Mouse (Mus musculus): ENCODE data around the gene Gspt1. TPM values are rescaled to one million over a fixed set of nuclear protein-coding genes. Genes with fewer than 3 reads are reported as not detected.

The Gspt1 gene
- total RNA-seq, 2 experiments from 2014 or later = 97.8 to 103 TPM

DNA sequence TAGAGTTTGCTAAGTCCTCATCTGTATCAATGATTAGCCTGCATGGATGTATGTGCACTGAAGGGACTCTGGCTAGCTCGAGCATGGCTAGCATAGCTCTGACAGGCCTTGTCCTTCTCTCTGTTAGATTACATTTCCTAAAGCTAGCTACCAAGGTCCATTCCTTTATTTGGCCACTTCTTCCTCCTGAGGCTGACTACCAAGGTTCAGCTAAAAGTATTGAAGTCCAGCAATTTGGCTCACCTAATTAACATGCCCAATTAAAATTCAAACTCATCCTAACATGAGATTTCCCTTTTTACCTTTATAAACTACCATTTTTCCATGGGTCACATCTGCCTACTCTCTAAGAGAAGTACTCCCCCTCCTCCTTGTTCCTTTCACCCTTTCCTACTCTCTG, 11.7 kb downstream of the Gspt1 start:
- DNase-seq (ENCODE audit: extremely low spot score in 1 of 2, low spot score in 2 of 2) = no peak
- intact Hi-C loops (cut with DNase I) = no loop called here

DNA sequence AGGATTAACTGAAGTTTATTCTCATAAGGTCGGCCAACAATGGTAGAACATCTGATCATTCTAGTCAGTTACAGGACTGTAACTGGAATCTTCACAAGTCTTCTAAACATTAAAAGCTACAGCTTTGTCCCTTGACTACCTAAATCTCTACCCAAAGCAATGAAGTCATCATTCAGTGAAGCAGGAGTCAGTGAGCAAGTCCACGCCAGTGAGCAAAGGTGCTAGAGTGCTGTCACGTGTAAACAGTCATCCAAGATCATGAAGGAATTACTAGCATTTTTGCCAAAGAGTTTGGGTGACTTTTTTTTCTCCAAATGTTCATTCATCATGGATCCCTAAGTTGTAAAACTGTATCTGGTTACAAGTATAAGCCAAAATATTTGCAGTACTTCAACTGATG, 36.3 kb downstream of the Gspt1 start:
- no peak for DNase-seq (ENCODE audit: extremely low spot score in 1 of 2, low spot score in 2 of 2)
- intact Hi-C loops (cut with DNase I) = no loop called here

DNA sequence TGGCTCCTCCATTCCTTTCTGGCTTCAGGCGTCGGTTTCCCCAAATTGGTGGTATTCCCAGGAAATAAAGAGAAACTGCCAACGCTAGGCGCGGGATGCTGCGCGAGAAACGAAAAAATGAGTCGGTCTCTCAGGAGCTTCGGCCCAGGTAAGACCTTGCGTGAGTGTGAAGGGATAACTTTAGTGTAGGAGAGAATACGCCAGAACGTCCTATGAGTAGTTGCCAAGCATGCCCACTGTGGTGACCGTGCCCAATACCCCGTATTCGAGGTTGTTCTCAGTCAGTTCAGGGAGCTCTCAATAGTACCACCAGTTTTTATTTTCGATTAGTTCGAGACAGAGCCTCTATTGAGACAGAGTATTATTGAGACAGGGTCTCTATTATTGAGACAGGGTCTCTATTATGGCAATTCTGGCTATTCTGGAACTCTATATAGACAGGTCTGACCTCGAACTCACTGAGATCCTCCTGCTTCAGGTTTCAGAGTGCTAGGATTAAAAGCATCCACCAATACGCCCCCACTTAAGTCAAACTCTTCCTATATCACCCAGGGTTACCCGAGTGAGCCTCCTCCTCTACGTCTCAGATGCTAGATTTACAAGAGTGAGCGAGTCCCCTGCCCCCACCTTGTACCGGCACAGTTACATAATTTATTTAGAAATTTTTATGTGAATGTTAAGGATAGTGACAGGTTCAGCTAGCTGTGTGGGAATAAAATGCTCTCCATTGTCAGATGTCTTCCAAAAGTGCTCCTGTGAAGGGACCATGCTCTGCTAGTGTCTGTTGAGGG, 50.3 kb downstream of the Gspt1 start:
- intact Hi-C loops (cut with DNase I) = no loop called here
- peak in 1 of 2 experiments; percentile 3 for DNase-seq (ENCODE audit: extremely low spot score in 1 of 2, low spot score in 2 of 2)

DNA sequence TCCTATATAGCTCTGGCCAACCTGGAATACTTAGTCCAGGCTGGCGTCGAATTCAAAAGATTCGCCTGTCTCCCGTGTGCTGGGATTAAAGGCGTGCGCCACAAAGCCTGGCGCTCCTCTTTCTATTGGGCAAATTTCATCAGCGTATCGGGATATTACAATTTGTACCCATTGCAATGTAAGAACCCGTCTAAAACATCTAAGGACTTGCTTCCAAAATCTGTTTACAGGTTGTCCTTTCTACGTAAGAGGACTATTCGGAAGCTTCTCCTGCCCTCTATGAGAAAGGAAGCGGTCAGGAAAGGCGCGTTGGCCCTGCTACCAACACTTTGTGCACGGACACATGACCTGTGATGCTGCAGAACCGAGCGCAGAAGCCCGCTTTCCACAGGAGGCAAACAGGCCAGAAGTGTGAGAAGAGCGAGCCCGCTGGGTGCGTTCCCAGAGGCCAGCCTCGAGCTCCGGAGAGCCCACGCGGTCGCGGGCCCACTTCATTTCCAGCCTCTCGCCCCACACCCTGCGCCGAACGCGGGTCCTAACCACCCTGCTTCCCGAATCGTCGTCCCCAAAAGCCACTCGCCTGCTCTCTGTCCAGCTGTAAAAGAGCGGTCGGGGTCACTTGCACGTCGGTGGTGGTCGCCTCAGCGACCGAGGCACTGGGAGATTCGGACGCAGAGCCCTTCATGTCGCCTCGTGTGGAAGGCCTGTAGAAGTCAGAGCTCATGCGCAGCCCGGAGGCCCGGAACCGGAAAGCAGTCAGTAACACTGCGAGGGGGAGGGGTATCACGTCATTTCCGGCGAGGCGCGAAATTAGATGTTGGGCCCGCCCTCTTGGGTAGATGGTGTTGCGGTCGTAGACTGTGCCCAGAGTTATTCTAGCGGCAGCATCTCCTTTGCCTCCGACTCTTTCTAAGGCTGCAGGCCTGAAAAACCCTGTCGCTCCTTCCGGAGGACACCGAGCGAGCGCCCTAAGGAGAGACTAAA, 51.3 kb downstream of the Gspt1 start, which contains the start of gene Rsl1d1:
Gene Rsl1d1 (minus strand): TSS at position 761 of the 984 bp plus-strand sequence.
- peak; percentile 91 to 94 for DNase-seq (ENCODE audit: extremely low spot score in 1 of 2, low spot score in 2 of 2)
- intact Hi-C loops (cut with DNase I) = no loop called here

DNA sequence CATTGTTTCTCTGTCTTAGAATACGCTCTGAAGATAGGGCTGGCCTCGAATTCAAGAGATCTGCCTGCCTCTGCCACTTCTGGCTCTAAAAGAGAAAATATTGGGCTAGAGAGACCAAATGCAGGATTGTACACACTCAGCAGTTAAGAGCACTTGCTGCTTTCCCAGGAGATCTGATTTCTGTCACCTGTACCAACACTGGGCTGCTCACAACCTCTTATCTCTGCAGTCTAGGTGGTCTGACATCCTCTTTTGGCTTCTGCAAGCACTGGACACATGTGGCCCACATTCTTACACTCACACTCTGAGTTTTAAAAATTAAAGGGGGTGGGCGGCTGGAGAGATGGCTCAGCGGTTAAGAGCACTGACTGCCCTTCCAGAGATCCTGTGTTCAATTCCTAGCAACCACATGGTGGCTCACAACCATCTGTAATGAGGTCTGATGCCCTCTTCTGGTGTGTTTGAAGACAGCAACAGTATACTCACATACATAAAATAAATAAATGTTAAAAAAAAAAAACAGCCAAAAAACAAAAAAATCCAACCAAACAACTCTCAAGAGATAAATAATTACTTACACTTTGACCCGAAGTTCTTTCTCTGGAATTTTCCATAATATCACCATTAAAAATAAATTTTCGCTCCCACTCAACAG, 52.3 kb downstream of the Gspt1 start:
- DNase-seq (ENCODE audit: extremely low spot score in 1 of 2, low spot score in 2 of 2) = no peak
- intact Hi-C loops (cut with DNase I) = no loop called here

DNA sequence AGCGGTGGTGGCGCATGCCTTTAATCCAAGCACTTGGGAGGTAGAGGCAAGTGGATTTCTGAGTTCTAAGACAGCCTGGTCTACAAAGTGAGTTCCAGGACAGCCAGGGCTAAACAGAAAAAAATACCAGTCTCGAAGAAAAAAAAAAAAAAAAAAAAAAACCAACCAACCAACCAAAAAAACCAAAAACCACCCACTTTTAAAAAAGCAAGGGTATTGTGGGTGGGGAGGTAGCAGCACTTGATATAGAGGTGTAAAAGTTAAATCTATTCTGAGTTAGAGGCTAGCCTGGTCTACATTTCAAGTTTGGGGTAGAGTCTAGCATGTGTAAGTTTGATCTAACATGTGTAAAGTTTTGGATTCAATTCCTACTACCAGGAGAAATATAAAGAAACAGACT, 53.9 kb downstream of the Gspt1 start:
- intact Hi-C loops (cut with DNase I) = no loop called here
- no peak for DNase-seq (ENCODE audit: extremely low spot score in 1 of 2, low spot score in 2 of 2)

DNA sequence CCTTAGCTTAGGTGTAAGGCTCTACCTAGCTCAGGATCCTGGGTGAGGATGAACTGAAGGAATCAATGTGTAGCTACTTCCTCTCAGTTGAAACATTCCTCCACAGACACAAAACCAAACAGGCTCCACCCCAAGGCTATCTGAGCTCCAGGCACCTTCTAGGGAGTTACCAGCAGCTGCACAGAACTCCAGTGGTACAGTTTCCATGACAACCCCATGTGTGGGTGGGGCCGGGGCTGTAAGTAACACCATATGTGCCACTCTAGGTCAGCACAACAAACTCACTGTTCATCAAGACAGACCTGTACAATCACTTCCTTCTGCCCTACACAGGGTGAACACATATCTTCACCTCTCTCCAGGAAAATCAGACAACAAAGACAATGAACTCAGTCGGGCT, 55.7 kb downstream of the Gspt1 start:
- intact Hi-C loops (cut with DNase I) = loop anchor here (5.0 kb wide), 1 partner anchor 41 kb away; no protein-coding TSS in a partner anchor
- DNase-seq (ENCODE audit: extremely low spot score in 1 of 2, low spot score in 2 of 2) = no peak

DNA sequence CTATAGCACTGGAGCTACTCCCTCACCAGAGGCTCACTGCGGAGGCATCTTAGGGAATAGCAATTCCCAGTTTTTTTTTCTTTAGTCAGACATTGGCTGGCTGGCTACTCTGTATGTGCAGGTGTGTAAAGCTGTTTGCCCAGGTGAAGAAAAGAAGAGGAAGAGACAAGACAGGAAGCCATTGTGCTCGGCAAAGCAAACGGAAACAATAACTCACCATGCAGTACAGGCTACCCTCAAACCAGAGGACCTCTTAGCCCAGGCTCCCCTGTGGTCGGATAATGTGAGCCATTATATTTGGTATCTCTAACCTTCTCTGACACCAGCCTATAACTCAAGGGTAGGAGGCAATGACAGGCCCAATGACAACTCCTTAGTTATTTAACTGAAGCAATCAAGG, 57.1 kb downstream of the Gspt1 start:
- no peak for DNase-seq (ENCODE audit: extremely low spot score in 1 of 2, low spot score in 2 of 2)
- intact Hi-C loops (cut with DNase I) = loop anchor here (5.0 kb wide), 1 partner anchor 40 kb away; no protein-coding TSS in a partner anchor

DNA sequence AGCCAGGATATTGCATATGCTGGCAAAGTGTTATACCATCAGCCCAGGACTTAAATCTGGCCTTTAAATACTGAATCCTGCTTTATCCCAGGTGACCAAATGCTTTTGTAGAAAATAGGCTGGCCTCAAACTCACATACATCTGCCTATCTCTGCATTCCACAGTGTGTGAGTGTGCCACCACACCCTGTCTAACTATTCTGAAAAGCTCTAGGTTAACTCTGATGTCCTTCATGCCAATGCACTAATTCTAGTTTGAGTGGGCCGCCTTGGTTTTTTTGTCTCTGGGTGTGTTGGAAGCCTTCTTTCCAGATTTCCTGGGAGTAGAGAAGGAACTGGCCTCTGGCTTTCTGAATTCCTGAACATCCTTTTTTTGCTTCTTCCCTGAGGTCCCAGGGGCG, 60.9 kb downstream of the Gspt1 start:
- DNase-seq (ENCODE audit: extremely low spot score in 1 of 2, low spot score in 2 of 2) = no peak
- intact Hi-C loops (cut with DNase I) = no loop called here

DNA sequence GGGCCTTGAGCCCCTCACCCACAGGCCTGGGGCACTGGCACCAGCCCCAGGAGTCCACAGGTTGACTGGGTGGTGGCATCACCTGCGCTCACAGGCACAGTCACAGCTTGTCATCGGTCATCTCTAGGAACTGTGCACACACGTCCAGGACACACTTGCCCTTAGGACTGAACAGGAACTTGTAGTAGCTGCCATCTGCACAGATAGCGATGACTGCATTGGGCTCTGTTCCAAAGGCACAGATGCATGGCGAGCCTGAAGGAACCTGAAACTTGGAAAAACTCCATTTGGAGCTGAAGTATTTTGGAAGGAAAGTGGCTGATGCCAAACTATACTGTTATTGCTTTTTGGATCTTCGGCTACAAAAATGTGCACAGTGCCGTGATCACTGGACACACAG, 64.0 kb downstream of the Gspt1 start:
- intact Hi-C loops (cut with DNase I) = no loop called here

DNA sequence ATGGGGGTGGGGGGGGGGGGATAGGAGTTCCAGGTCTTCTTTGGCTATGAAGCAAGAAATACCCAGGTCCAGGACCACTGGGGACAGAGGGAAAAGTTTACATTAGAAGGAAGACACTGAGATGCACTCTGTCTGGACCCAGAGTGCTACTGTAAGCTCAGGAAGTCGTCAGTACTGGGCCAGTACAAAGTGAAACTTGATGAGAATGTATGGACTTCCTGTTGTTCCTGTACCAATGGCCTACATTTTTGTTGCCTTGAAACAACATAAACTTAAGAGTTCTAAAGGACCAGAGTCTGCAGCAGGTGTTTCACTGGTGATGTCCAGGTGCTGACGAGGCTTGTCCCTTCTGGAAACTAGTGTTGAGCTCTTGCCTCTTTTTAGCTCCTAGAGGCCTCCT, 76.7 kb downstream of the Gspt1 start:
- intact Hi-C loops (cut with DNase I) = loop anchor here (10.0 kb wide), 1 partner anchor 303 kb away; no protein-coding TSS in a partner anchor
- no peak for DNase-seq (ENCODE audit: extremely low spot score in 1 of 2, low spot score in 2 of 2)

More for the DNA sequence above, 64.0 kb downstream of the Gspt1 start:
- peak; percentile 28 to 29 for DNase-seq (ENCODE audit: extremely low spot score in 1 of 2, low spot score in 2 of 2)

DNA sequence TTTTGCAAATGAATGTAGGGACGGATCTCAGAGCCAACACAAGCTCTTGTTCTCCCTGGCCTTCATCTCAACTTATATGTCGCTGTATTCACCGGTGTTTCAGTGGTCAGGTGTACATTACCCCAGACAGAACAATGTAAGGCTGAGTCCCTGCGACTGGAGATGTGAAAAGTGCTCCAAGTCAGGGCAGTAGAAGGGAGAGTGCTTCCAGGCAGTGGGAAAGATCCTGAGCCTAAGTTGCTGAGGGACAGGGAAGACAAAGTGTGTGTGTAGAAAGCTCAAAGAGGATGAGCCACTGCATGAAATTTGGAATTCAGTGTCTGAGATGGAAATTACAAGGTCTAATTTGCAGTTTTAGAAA, 77.3 kb downstream of the Gspt1 start:
- intact Hi-C loops (cut with DNase I) = loop anchor here (10.0 kb wide), 1 partner anchor 302 kb away; no protein-coding TSS in a partner anchor
- DNase-seq (ENCODE audit: extremely low spot score in 1 of 2, low spot score in 2 of 2) = no peak

DNA sequence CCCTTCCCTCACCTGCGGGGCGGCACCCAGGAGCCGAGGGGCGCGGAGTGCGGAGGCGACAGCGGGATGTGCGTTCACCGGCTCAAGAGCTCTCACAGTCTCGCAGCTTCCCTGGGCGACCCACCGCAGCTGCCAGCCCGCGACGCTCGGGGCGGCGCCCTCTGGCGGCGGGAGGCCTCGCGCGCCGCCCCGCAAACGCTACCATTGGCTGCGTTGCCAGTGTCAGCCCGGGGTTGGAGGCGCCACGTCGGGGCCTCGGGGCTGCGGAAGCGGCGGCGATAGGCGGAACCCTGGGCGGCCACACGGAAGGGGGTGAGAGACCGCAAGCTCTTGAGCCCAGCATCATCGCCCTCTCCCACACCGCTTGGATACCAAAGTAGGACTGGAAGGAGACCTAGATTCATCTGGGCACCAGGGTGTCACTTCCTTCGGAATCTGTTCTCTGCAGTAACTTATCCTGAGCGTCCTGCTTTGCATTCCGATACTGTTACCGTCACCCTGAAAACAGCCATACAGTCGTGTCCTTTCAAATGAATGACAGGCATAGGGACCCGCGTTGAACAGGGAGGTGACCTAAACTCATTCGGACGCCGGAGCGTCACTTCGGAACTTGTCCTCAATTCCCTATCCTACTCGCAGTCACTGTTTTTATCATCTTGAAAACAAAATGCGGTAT, 77.8 kb downstream of the Gspt1 start, which contains the start of gene Zc3h7a:
Gene Zc3h7a (minus strand): TSS at position 186 of the 676 bp plus-strand sequence.
- intact Hi-C loops (cut with DNase I) = loop anchor here (10.0 kb wide), 1 partner anchor 302 kb away; no protein-coding TSS in a partner anchor
- DNase-seq (ENCODE audit: extremely low spot score in 1 of 2, low spot score in 2 of 2) = peak; percentile 84 to 94

DNA sequence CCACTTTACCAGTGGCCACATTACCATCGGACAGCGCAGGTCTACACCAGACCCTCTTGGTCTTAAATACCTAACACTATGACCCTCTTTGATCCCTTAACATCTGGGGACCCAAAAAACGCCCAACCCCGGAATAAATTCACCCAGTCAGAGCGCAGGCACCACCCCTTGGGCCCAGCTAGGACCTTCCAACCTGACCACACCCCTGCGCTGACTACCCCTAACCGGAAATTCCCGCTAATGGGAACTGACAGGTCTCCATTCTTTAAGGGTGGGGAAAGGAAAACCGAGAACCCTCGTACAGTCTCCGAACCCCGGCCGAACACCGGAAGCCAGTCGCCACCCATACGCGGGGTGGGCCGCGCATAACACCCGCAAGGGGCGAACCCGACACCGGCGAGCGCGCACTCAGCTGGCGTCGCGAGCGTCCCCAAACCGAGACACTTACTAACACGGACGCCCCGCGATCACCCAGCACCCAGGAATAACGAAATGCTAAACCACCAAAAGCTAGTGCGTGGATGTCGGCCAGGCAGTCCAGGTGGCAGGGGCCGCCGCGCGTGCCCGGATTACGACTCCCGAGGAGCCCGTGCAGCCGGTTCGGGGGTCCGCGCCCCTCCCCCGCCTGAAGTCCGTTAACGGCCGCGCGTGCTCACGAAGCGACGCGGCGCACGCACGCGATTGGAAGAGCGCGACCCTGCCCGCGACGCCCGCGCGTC, 78.5 kb downstream of the Gspt1 start:
- intact Hi-C loops (cut with DNase I) = loop anchor here (10.0 kb wide), 1 partner anchor 301 kb away; no protein-coding TSS in a partner anchor
- DNase-seq (ENCODE audit: extremely low spot score in 1 of 2, low spot score in 2 of 2) = peak; percentile 26 to 79

DNA sequence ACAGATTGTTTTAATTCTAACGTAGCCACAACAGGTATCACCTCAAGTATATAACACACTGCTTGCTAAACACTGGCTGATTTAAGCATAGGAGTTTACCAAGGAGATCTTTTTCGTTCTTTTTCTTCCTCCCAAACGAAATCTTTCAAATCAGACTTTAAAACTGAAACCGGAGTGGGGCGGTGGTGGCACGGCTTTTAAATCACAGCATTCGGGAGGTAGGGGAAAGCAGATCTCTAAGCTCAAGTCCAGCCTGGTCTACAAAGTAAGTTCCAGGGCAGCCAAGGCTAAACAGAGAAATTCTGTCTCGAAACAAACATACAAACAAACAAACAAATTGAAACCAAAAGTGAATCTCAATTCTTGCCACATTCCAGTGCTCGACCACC, 79.0 kb downstream of the Gspt1 start:
- no peak for DNase-seq (ENCODE audit: extremely low spot score in 1 of 2, low spot score in 2 of 2)
- intact Hi-C loops (cut with DNase I) = loop anchor here (10.0 kb wide), 1 partner anchor 300 kb away; no protein-coding TSS in a partner anchor

DNA sequence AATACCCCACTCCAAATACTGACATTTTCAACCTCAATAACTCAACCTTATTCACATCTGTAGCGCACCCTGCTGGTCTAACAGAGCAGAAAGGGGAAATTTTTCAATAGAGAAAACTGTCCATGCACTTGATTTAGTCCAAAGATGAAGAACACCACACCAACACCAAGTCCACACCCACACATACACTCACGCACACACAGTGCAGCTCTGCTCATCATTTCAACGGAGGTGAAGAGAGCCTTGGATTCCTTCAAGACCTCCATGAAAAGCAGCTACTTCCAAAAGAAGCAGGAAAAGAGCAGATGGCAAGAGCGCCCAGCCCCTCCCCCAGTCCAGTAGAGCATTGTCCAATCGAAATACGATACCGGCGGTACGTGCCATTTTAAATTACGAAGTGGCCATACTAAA, 79.4 kb downstream of the Gspt1 start:
- intact Hi-C loops (cut with DNase I) = loop anchor here (5.0 to 10.0 kb wide), 2 partner anchors 37 to 300 kb away; no protein-coding TSS in a partner anchor
- peak; percentile 27 to 72 for DNase-seq (ENCODE audit: extremely low spot score in 1 of 2, low spot score in 2 of 2)

DNA sequence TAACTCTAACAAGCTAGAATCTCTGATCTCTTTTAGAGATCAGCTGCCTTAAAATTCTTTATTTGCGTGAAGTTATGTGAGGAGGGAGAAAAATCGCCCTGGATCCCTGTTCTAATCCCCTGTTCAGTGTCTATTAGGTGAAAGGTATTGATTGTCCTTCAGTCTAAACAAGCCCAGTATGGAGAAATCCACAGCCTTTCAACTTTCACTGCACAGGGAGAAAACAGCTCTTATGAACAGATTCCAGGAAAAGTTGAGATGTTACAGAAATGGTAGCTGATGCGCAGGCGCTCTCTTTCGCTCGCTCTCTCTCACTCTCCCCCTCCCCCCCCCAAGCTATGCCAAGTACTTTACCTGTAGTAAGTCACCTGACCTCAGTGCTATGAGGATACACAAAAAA, 82.4 kb downstream of the Gspt1 start:
- intact Hi-C loops (cut with DNase I) = loop anchor here (5.0 to 10.0 kb wide), 2 partner anchors 34 to 297 kb away; no protein-coding TSS in a partner anchor
- DNase-seq (ENCODE audit: extremely low spot score in 1 of 2, low spot score in 2 of 2) = no peak
